Mouse (Mus musculus): ENCODE measurements around the gene Ntmt1.

Ntmt1 gene

DNA sequence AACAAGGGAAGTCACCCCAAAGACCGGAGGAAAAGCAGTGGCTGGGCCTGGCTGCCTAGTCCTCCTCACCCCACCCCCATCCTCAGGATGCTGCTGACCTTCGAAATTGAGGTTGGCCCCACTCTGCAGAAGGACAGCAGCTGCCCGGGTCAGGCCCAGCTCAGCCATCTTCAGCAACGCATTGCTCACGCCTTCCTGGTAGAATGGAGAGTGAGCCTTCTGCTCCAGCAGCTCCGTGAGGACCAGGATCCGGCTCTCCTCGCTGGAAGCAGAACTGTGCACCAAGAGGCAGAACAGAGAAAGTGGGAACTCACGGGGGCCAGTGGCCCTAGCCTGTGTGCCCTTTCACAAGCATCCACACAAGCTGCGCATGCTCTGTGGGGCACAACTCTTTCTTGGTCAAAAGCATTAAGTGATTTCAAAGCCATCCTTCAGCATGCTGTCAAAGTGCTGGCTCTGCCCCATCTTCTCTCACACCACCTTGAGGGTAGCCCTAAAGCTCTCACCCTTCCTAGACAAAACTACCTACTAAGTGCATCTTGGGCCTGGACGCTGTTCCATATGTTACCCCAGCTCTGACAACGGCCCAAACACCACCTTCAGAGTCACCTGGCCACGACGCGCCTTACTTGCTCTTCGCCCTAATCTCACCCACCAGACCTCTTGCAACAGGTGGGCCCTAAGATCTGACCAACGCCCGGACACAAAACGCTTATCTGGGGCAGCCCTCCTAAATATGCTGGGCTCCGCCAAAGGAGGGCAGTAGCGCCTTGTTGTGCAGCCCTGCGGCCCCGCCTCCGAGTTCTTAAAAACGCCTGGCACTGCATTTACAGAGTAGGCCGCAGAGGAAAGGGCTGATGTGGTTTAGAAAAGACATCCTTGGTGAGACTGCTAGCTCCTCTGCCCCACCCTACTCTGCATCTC, 19.5 kb downstream of the Ntmt1 start:
- DNase-seq = peak; percentile 42 to 56

DNA sequence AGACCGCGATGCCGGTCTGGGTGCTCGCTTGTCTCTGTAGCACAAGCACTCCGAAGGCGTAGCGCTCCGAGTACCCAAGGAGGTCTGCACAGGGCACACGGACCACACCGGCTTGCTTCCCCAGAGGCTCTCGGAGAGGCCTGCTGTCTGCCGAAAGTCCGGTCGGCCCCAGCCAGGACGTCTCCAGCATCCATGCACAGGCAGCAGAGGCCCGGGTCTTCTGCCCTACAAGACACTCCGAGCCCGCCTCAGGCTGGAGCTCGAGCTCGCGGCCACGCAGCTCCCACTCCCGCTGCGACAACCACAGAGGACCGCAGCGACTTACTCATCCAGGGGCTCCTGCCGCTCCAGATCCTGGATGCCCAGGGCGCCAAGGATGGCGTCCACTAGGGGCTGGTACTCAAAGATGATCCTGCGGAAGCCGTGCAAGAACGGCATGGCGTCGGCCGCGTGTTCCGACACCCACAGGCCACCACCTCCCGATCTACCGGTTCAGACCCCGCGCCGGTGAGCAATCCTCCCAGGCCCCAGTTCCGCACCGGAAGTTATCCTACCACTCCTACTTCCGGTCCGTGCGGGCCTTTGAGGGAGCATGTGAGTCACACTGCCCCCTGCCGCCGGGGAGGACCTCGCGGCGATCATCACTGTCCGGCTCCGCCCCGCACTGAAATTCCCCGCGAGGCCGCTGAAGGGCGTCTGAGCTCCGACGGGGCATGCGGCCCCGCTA, 20.3 kb downstream of the Ntmt1 start:
- peak; percentile 97 to 98 for DNase-seq

DNA sequence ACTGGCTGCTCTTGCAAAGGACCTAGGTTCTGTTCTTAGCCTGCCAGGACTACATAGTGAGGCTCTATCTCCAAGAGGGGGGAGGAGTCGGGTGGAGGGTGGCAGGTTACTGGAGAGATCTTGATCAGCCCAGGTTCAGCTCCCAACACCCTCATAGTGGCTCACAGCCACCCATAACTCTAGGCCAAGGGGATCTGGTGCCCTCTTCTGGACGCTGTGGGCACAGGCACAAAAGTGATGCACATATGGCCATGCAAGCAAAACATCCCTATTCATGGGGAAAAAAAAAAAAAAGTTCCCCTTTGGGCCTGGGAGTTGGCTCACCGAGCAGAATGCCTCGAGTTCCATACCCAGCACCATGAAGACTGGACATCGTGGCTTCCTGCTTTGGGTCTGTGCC, 21.7 kb downstream of the Ntmt1 start:
- peak in 1 of 2 experiments; percentile 39 for DNase-seq

DNA sequence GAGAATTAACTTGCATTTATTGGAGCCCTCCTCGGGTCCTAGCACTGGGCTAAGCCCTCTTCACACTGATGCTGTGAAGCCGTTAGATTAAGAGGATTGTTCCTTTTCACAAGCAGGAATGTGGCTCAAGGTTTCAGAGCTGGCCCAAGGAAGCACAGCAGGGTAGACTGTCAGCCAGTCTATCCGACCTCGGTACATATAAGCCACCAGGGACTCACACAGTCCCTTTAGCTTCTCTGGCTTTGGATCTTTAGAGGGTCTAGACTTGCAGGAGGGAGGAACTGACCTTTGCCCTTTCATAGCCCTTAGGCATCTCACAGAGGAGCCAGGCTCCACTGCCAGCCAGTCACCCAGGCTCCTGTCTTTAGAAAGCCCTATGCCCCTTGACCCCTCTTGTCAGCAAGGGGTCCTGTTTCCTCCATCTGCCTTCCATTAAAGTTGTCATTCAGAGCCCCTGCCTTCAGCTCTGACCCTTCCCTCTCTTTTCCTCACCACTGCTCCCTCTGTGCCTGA, 22.7 kb downstream of the Ntmt1 start, which contains the start of gene Asb6:
TSS of gene Asb6 (minus strand) at position 51 of the 513 bp plus-strand sequence.
- DNase-seq = no peak

DNA sequence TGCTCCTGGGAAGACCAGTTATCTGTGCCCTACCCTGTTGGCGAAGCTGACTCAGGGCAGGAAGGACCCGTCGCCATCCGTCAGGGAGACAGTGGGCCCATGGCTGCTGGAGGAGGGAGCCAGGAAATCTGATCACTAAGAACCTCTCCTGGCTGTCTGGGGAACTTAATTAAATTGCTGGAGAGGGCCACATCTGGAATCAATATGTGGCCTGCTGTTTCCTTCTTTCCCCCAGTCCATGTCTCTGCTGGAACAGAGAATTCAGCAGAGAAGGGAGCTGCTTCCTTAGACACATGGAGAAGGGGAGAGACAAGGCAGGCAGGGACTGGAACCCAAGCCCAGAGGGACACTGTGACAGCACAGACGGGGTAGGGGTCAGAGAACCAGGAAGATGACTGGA, 26.0 kb downstream of the Ntmt1 start:
- no peak for DNase-seq

DNA sequence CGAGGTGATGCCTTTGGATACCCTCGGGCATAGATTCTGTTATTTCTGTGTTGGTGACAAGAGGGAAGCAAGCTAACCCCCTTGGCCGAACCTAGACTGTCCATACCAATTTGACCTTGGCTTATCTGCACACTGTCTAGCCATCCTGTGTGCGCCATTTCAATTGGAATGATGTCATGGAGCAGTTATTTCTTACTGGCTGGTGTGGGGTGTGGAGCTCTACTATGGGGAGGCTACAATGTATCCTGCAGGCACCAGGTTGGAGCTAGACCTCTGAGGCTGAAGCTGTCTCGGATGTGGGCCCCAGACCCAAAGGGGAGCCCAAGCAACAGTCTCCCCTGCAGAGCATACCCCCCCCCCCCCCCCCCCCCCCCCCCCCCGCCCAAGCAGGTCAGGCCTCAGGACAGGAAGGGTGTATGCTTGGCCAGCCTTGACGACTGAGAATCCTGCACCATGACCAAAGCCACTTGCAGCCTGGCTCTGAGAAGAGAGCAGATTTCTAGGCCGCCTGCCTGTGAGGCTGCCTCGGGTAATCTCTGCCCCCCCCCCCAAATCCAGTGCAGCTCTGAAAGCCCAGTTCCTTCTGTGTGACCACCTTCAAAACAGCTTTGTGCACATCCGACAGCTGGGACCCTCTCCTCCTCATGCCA, 26.9 kb downstream of the Ntmt1 start, which contains the start of gene Prrx2:
TSS of gene Prrx2 (plus strand) at position 600 of the 650 bp plus-strand sequence.
- no peak for DNase-seq

DNA sequence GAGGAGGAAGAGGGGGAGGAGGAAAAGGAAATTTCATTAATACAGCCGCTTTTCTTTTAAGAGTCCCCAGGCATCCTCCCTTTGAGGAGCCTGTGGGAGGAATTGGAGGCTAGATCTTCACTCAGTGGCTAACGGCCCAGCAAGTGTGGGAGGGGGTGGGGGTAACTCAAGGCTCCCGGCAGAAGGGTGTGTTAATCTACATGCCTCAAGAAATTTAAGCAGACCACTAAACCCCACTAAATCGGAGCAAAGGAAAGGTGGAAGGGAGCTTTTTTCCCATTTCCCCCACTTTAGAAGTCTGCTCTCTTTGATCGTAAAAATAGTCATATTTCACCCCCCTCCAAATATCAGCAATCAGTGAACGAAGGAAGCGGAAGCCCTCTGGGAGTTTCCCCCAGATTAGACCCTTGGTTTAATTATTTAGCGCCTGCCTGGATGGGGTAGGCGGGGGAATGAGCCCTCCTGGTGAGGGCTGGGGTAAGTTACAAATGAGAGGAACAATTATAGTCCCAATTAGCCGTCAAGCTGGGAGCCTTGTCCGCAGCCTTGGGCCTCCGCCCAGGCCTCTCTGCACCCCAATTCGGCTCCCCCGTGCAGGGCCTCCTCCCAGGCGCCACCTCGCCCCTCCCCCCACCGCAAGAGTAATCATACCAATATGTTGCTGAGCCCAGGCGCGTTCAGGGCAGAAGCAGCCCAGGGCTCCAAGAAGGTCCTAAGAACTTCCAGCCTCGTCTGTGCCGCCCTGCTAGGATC, 28.8 kb downstream of the Ntmt1 start:
- DNase-seq = no peak

DNA sequence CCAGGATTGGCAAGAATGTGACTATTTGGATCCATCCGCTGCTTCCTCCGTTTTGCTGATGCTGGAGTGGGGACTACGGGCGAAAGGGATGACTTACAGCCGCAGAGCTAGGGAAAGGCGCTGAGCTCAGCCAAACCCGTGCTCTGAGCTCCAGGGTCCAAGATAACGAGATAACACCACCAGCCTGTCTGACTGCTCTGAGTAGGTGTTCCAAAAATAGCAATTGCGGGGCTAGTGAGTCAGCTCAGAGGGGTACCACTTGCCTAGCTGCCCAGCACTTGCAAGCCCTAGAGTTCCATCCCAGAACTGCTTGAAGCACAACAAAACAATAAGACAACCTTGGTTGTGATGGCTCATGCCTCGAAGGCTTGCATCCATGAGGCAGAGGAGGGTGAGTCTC, 35.0 kb downstream of the Ntmt1 start:
- no peak for DNase-seq

DNA sequence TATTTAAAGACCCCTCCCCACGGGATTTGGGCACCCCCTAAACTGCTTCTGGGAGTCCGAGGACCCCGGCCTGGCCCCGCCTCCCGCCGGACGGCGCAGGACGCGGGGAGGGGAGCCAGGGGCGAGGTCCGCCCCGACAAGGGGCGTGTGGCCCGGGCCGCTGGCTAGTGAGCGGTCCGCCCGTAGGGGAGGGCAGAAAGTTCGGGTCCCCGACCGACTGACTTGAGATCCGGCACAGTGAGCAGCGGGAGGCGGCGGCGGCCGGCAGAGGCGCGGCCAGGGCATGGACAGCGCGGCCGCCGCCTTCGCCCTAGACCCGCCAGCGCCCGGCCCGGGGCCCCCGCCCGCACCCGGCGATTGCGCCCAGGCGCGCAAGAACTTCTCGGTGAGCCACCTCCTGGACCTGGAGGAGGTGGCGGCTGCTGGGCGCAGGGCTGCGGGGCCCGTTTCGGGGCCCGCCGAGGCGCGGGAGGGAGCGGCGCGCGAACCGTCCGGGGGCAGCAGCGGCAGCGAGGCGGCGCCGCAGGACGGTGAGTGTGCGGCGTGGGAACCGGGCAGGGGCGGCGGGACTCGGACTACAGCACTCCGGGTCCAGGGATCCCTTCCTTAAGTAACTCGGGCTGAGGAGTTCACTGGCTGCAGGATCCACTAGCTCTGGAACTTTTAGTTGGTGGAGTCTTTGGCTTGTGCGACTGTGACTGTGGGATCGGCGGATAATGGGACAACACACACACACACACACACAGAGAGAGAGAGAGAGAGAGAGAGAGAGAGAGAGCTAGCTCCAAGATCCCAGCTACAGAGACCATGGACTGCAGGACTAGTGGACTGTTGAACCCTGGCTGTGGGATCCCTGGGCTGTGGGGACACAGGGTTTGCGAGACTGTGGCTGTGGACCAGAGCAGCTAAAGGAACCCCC, 37.8 kb downstream of the Ntmt1 start:
- peak in 1 of 2 experiments; percentile 12 for DNase-seq

DNA sequence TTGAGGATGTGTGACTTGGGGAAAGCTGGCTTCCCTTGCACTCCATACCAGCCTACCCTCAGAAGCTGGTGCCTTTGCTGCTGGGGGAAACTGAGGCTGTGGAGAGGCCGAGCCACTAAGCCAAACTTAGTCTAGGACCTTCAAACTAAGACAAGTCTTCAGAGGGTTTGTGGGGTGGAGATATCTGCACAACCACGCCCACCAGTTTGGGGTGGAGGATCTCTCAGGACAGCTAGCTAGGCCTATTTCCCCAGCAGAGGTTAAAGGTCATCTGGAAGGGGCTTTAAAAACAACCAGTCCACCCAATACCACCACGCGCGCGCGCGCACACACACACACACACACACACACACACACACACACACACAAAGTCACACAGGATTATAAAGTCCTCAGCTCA, 38.6 kb downstream of the Ntmt1 start:
- DNase-seq = no peak

DNA sequence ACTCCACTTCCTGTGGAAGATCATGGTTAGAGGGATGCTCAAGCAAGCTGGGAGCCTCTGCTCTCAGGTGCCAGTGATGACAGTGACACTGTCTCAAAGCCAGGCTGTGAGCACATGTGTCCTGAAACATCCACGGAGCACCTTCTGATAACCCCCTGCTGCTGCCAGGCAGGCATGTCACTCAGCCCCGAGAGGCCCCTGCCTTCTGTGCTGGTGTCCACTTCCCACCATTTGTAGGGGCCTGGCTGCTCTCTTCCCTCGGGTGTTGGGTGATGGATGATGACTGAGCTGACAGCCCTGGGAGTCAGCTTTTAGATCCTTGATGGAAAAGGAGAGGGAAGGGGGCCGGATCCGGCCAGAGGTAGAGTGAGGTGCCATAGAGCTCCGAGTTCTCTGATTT, 39.1 kb downstream of the Ntmt1 start:
- DNase-seq = no peak

DNA sequence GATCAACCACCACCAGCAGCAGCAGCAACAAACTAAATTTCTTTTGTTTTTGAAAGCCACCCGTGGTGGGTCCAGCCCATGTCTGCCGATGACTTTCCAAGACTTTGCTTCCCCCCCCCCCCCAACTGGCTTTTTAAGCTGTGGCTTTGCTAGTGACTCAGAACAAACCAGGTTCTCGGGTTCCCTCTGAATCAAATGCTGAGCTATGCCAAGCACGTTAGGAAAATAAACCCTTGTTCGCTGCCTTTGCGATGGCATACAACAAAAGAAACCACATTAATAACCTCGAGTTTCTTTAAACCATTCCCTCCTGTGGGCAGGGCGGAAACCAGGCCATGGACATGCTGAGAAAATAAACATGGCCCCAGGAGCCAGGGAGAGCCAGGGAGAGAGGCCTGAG, 40.6 kb downstream of the Ntmt1 start:
- no peak for DNase-seq

DNA sequence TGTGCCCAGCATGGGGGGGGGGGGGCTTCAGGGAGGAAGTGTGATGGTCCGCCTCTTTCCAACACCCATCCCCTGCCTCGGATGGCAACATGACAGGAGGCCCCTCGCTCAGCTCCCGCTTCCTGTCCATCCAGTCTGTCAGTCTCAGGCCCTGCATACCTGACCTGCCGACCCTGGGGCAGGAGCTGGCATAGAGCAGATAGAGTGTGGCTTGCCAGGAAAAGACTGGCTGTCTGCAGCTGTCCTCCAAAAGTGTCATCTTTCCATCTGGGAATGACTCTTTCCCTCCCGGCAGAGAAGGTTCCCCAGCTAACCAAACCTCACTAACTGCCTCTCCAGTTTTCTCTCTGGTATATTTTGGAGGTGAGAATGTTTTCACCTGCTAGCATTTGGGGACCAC, 43.0 kb downstream of the Ntmt1 start:
- no peak for DNase-seq

DNA sequence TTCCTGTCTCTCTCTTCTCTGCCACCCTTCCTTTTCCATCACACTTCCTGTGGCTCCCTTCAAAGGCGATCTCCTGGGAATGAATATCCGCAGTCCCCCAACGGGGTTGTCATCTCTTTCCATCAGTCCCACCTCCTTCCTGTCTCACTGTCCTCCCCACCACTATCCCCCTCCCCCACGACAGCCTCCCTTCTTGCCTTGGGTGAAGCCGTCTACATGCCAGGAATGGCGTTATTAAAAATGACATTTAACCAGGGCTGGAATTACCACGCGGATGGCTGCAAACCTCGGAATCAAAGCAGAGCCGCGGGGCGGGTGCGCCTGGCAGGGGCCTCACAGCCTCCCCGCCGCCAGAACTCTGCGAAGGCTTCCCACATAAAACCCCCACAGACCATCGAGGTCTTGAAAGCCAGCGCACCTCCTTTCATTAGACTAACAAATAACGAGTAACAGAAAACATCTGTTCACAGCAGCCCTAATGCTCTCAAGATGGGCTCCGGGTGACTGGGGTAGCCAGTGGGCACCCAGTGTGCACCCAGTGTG, 45.2 kb downstream of the Ntmt1 start:
- DNase-seq = no peak

DNA sequence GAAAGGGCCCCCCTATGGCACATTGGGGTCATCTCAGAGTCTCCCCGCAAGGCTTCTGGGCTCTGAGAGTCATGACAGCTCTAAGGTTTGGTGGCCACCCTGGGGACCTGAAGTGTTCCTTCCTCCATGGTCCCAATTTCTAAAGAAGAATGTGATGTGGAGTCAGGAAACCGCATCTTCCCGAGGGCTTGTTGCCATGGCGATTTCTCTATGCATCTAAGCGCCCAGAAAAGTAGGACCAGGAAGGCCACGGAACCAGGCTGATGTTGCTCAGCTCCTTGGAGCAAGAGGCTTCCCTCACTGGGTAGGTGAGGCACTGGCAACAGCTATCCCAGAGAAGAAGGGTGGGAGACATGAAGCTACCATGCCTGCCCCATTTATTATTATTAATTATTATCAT, 49.5 kb downstream of the Ntmt1 start:
- DNase-seq = no peak

DNA sequence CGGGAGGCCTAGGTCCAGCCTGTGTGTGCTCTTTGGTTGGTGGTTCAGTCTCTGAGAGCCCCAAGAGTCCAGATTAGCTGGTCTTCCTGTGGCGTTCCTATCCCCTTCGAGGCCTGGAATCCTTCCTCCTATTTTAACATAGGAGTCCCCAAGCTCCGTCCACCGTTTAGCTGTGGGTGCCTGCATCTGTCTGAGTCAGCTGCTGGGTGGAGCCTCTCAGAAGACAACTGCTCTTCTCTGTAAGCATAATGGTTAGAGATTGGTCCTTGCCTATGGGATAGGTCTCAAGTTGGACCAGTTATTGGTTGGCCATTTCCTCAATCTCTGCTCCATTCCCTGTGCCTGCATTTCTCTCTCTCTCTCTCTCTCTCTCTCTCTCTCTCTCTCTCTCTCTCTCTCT, 52.2 kb downstream of the Ntmt1 start:
- no peak for DNase-seq

DNA sequence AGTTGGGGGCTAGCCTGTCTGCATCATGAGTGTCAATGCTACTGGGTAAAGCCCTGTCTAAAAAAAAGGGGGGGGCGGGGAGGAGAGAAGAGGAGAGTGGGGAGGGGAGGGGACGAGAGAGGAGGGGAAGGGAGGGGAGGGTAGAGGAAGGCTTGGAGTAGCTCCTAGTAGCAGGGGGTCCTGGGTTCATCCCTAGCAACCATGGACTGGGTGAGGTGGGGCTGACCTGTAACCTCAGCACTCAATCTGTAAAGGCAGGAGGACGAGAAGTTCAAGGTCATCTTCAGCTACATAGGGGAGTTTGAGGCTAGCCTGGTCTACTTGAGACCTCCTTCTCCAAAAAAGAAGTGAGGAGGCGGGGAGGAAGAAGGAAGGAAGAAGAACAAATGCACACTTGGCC, 54.5 kb downstream of the Ntmt1 start:
- DNase-seq = no peak

DNA sequence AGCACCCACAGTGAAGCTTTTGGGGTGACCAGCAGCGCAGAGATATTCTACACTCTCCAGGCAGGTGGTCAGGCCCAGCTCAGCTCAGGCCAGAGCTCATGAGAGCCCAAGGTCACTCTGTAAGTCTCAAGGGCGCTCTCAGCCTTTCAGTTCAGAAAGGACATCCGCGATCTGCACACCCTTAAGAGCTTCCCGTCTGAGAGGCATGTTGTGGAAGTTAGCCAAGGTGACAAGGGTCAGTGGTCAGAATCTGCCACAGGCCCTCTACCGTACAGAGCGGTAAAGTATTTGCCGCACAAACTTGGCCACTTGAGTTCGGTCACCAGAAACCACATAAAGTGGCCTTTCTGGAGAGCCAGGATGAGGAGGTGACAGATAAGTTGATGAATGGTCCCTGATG, 55.9 kb downstream of the Ntmt1 start:
- DNase-seq = no peak

DNA sequence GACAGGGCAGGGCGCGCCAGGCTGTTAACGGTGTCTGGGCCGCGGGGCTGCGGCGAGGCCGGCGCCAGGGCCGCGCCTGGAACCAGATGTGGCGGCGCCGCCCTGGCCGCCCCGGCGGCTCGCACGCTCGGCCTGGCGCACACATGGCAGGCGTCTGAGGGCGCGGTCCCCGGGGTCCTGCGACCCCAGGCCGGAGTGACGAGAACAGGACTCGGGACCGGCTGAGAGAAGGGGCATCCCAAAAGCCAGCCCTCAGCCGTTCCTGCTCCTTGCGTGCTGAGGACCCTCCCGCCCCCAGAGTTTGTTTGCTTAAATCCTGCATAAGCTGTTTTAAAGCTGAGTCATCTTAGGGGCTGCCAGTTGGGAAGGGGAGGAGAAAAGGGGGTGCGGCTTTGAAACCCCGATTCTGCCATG, 57.3 kb downstream of the Ntmt1 start:
- DNase-seq = no peak

DNA sequence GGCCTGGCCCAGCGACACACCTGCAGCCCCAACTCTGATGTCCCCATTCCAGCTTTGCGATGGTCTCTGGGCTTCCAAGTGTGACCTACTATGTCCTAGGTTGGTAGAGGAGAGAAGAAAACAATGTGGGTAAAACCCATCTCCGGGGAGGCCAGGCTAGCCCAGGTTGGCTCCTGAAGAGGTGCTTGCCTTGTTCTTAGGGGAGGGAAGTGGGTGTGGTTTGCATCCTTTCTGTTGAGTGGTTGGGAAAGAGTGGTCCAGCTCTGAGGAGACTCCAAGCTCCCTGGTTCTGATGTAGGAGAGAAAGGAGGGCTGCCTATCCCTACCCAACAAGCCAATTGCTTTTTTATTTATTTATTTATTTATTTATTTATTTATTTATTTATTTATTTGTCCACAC, 57.8 kb downstream of the Ntmt1 start:
- DNase-seq = no peak

DNA sequence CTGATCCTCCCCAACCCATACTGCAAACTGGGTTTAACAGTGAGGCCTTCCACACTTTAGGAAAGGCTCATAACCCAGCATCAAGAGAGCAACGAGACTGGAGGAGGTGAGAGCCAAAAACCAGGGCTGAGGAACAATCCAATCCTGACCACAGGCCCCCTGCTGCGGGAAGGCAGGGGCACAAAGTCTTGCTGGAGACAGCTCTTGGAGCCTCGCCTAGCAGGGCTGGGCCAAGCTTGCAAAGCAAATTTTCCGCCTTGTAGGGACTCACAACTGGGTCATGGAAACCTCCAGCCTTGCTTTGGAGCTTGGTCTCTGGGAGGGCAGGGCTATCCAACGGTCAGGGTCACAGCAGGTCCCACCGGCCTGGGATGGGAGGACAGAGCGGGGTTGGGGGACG, 63.2 kb downstream of the Ntmt1 start:
- DNase-seq = peak; percentile 18 to 53

Data from cerebellum, postnatal 25 days (tissue).